Mouse (Mus musculus) liver, embryonic 11.5 days (tissue): ENCODE results near the gene Numb. TPM values are rescaled to one million over a fixed set of nuclear protein-coding genes. Genes with fewer than 3 reads are reported as not detected.
"Not testable (repeated sequence)": the region's sequence is repeated elsewhere in the genome, so short reads cannot be mapped to it uniquely, and the experiment has no call there.

Source experiments
- ATAC-seq: fragments of 200-750 bp; cut with Nextera tagmentation; replicated peaks from 2 replicates; pipeline ENCODE4 v1.8.0; 2017; ENCODE audit warnings: moderate number of reproducible peaks, mild to moderate bottlenecking, moderate TSS enrichment, moderate library complexity; ENCODE audit not compliant: low FRiP score
- DNase-seq: peaks from one replicate; pipeline ENCODE4 v3.0.0-alpha.2; 2017; ENCODE audit warnings: low spot score
- H3K27ac ChIP-seq: fragments of 300-500 bp; sonication (generic); 2 replicates; pipeline ENCODE4 v1.5.1; 2014; ENCODE audit warnings: mild to moderate bottlenecking, low read depth, low read length, control low read depth
- H3K27me3 ChIP-seq: fragments of 300-500 bp; sonication (generic); replicated peaks from 2 replicates; pipeline ENCODE4 v1.6.1; 2014; ENCODE audit warnings: low read length, mixed read lengths; ENCODE audit not compliant: control insufficient read depth, insufficient read depth
- H3K36me3 ChIP-seq: fragments of 300-500 bp; sonication (generic); 2 replicates; pipeline ENCODE4 v1.6.1; 2014; ENCODE audit warnings: mild to moderate bottlenecking, low read length, moderate library complexity, mixed read lengths; ENCODE audit not compliant: control insufficient read depth, insufficient read depth
- H3K4me1 ChIP-seq: fragments of 300-500 bp; sonication (generic); replicated peaks from 2 replicates; pipeline ENCODE4 v1.6.1; 2014; ENCODE audit warnings: low read length, mixed read lengths; ENCODE audit not compliant: control insufficient read depth, insufficient read depth
- H3K4me2 ChIP-seq: fragments of 300-500 bp; sonication (generic); 2 replicates; pipeline ENCODE4 v1.6.1; 2014; ENCODE audit warnings: mild to moderate bottlenecking, control low read depth, moderate library complexity
- H3K4me3 ChIP-seq: fragments of 300-500 bp; sonication (generic); 2 replicates; pipeline ENCODE4 v1.5.1; 2014; ENCODE audit warnings: low read depth, low read length, control low read depth
- H3K9ac ChIP-seq: fragments of 300-500 bp; sonication (generic); 2 replicates; pipeline ENCODE4 v1.6.1; 2014; ENCODE audit warnings: low read depth, low read length, control low read depth
- H3K9me3 ChIP-seq: fragments of 300-500 bp; sonication (generic); 2 replicates; pipeline ENCODE4 v1.6.1; 2016; ENCODE audit warnings: low read length, inconsistent platforms, mixed read lengths; ENCODE audit not compliant: control insufficient read depth
- WGBS: fragments of 180-500 bp; shearing (Covaris S2); extraction: QIAGEN DNeasy Blood & Tissue Kit; methylation state at CpG from one replicate; pipeline ENCODE4 v1.1.7; 2014; 5-methylcytosine and 5-hydroxymethylcytosine counted together
- polyA plus RNA-seq: library from polyadenylated mRNA; unstranded; fragments of >200 nt; fragmentation: Nextera tagmentation; extraction: Ambion mirVana; gene quantifications from 2 replicates; pipeline ENCODE4 v1.2.1, GENCODE M21; 2014

Numb gene
- polyA plus RNA-seq, 1 experiment from 2014 or later: 25.2 TPM

- H3K36me3 ChIP-seq: peaks cover 8% of the 10 kb centered on the region; the same call in 1 of the 2 replicates
- no peaks in the 10 kb centered on the region for H3K9me3 ChIP-seq
- no peaks in the 10 kb centered on the region for H3K27me3 ChIP-seq
- DNase-seq (no peak), ATAC-seq (no peak; the same call in 1 of the 2 replicates)
- no peak overlapping the region for H3K27ac ChIP-seq
- 40% methylated on average over 4 of the region's 4 CpGs for WGBS
- peak overlapping the region; percentile 93 for H3K4me3 ChIP-seq
- no peak overlapping the region for H3K9ac ChIP-seq
- peaks cover 36% of the 10 kb centered on the region for H3K4me1 ChIP-seq
- peak overlapping the region; percentile 95 for H3K4me2 ChIP-seq
Measured at GRCm38 (mm10) chr12:83949043-83949442, 27.3 kb upstream of the Numb start.

GRCm38 (mm10) chr12:83947260-83947811, 25.6 kb upstream of the Numb start:
- H3K36me3 ChIP-seq: peaks cover 2% of the 10 kb centered on the region; the same call in 1 of the 2 replicates
- 56% methylated on average over 8 of the region's 8 CpGs for WGBS
- H3K4me3 ChIP-seq: no peak overlapping the region
- 0 out of 2 replicates have a peak overlapping the region, but pooled peaks have one; percentile 28 for H3K27ac ChIP-seq
- peaks cover 26% of the 10 kb centered on the region for H3K4me1 ChIP-seq
- H3K9ac ChIP-seq: no peak overlapping the region
- H3K9me3 ChIP-seq: no peaks in the 10 kb centered on the region
- H3K4me2 ChIP-seq: peak overlapping the region; percentile 10; the same call in 1 of the 2 replicates
- H3K27me3 ChIP-seq: no peaks in the 10 kb centered on the region
- DNase-seq (no peak), ATAC-seq (no peak)

- Histone ChIP-seq H3K27me3 (no peaks in the 10 kb centered on the region), H3K4me3 (no peak overlapping the region), H3K4me2 (peak overlapping the region; percentile 30; the same call in 1 of the 2 replicates), H3K9me3 (no peaks in the 10 kb centered on the region), H3K9ac (no peak overlapping the region), H3K27ac (no peak overlapping the region; the same call in 1 of the 2 replicates), H3K4me1 (peaks cover 22% of the 10 kb centered on the region), H3K36me3 (no peaks in the 10 kb centered on the region)
- peak; percentile 68 for ATAC-seq
- WGBS: 47% methylated on average over 3 of the region's 3 CpGs
- DNase-seq: no peak
Measured at GRCm38 (mm10) chr12:83941938-83942337, 20.2 kb upstream of the Numb start.

- no peak for DNase-seq
- Histone ChIP-seq H3K36me3 (no peaks in the 10 kb centered on the region), H3K9ac (no peak overlapping the region), H3K4me2 (no peak overlapping the region), H3K27me3 (no peaks in the 10 kb centered on the region), H3K9me3 (no peaks in the 10 kb centered on the region), H3K4me1 (peaks cover 21% of the 10 kb centered on the region), H3K27ac (no peak overlapping the region), H3K4me3 (no peak overlapping the region)
- WGBS: 72% methylated on average over 4 of the region's 4 CpGs
- no peak for ATAC-seq
Measured at GRCm38 (mm10) chr12:83940031-83940430, 18.3 kb upstream of the Numb start.

GRCm38 (mm10) chr12:83939332-83939731, 17.6 kb upstream of the Numb start:
- 68% methylated on average over 2 of the region's 2 CpGs for WGBS
- Histone ChIP-seq H3K36me3 (no peaks in the 10 kb centered on the region), H3K4me3 (no peak overlapping the region), H3K4me2 (no peak overlapping the region), H3K27ac (no peak overlapping the region), H3K27me3 (no peaks in the 10 kb centered on the region), H3K4me1 (peaks cover 21% of the 10 kb centered on the region), H3K9me3 (no peaks in the 10 kb centered on the region), H3K9ac (no peak overlapping the region)
- no peak for DNase-seq
- ATAC-seq: no peak

GRCm38 (mm10) chr12:83938592-83938991, 16.9 kb upstream of the Numb start:
- not testable (repeated sequence) for H3K27ac ChIP-seq, DNase-seq, H3K4me3 ChIP-seq, H3K9ac ChIP-seq, H3K27me3 ChIP-seq, H3K9me3 ChIP-seq, ATAC-seq, H3K4me2 ChIP-seq, H3K36me3 ChIP-seq
- peaks cover 21% of the 10 kb centered on the region for H3K4me1 ChIP-seq
- WGBS: 47% methylated on average over 1 of the region's 1 CpGs

- H3K27me3 ChIP-seq: no peaks in the 10 kb centered on the region
- no peaks in the 10 kb centered on the region for H3K36me3 ChIP-seq
- H3K4me1 ChIP-seq: peaks cover 21% of the 10 kb centered on the region
- no peak overlapping the region for H3K4me3 ChIP-seq
- H3K9ac ChIP-seq: no peak overlapping the region
- ATAC-seq (no peak), DNase-seq (no peak)
- H3K4me2 ChIP-seq: no peak overlapping the region
- WGBS: 60% methylated on average over 10 of the region's 10 CpGs
- no peak overlapping the region for H3K27ac ChIP-seq
- H3K9me3 ChIP-seq: no peaks in the 10 kb centered on the region
Measured at GRCm38 (mm10) chr12:83937600-83937999, 15.9 kb upstream of the Numb start.

- Histone ChIP-seq H3K27me3 (no peaks in the 10 kb centered on the region), H3K27ac (0 out of 2 replicates have a peak overlapping the region, but pooled peaks have one; percentile 2), H3K4me1 (peaks cover 7% of the 10 kb centered on the region), H3K4me2 (no peak overlapping the region), H3K36me3 (no peaks in the 10 kb centered on the region), H3K9ac (no peak overlapping the region), H3K4me3 (no peak overlapping the region), H3K9me3 (no peaks in the 10 kb centered on the region)
- 4% methylated on average over 2 of the region's 2 CpGs for WGBS
- no peak for ATAC-seq
- no peak for DNase-seq
Measured at GRCm38 (mm10) chr12:83929186-83929804, 7.6 kb upstream of the Numb start.

- ATAC-seq: no peak
- 43% methylated on average over 4 of the region's 4 CpGs for WGBS
- Histone ChIP-seq H3K4me1 (peaks cover 14% of the 10 kb centered on the region), H3K9me3 (no peaks in the 10 kb centered on the region), H3K27me3 (no peaks in the 10 kb centered on the region), H3K36me3 (no peaks in the 10 kb centered on the region), H3K27ac (no peak overlapping the region), H3K9ac (no peak overlapping the region), H3K4me2 (no peak overlapping the region), H3K4me3 (no peak overlapping the region)
- DNase-seq: no peak
Measured at GRCm38 (mm10) chr12:83927747-83928146, 6.0 kb upstream of the Numb start.
